Mouse (Mus musculus) megakaryocyte-erythroid progenitor cell, adult 5-6 weeks (primary cell): ENCODE data around the gene N4bp2l1. TPM values are rescaled to one million over a fixed set of nuclear protein-coding genes. Genes with fewer than 3 reads are reported as not detected.

Experiments
- total RNA-seq, 2 experiments: library from RNA; stranded (forward) in 1 of 2; stranded (reverse) in 1 of 2; fragments of 200-1000, 215-1000 nt in 1 of 2; fragments of >200 nt in 1 of 2; fragmentation: Nextera tagmentation in 1 of 2; gene quantifications; 2 replicates each; pipeline ENCODE4 v1.2.3; 2014 to 2017

Gene N4bp2l1
- total RNA-seq, 2 experiments from 2014 or later: 23.7 to 24.2 TPM

Other genes starting within 250 kb of the N4bp2l1 start
- gene Zar1l, start 79.0 kb downstream of the N4bp2l1 start, total RNA-seq (2014; fragmentation: Nextera tagmentation): not detected in 2 replicates
- not detected in 2 replicates for gene Zar1l, start 79.0 kb downstream of the N4bp2l1 start, total RNA-seq (2017)
- 55.6 and 86.4 TPM in 2 replicates for gene Brca2, start 74.6 kb downstream of the N4bp2l1 start, total RNA-seq (2014; fragmentation: Nextera tagmentation)
- gene Brca2, start 74.6 kb downstream of the N4bp2l1 start, total RNA-seq (2017): 28.6 and 62.9 TPM in 2 replicates
- gene N4bp2l2, start 69.0 kb upstream of the N4bp2l1 start, total RNA-seq (2014; fragmentation: Nextera tagmentation): 63.6 and 87.5 TPM in 2 replicates
- 108 and 134 TPM in 2 replicates for gene N4bp2l2, start 69.0 kb upstream of the N4bp2l1 start, total RNA-seq (2017)
- 57.2 and 57.4 TPM in 2 replicates for gene Pds5b, start 76.6 kb upstream of the N4bp2l1 start, total RNA-seq (2014; fragmentation: Nextera tagmentation)
- gene Pds5b, start 76.6 kb upstream of the N4bp2l1 start, total RNA-seq (2017): 30.0 and 36.7 TPM in 2 replicates